Mouse (Mus musculus) natural killer cell, adult 2 months (primary cell): ENCODE results near the gene Mrgprd.

Source experiments
- DNase-seq, 2 experiments: peaks; one replicate each; pipeline ENCODE4 v3.0.0; 2022; ENCODE audit warnings: low spot score in 2 of 2

Mrgprd gene

GRCm38 (mm10) chr7:145302488-145303285 lies 11.9 kb upstream of the Mrgprd start:
- DNase-seq, result no peak

GRCm38 (mm10) chr7:145304153-145304552 lies 10.5 kb upstream of the Mrgprd start:
- no peak for DNase-seq

- no peak for DNase-seq
Observed at GRCm38 (mm10) chr7:145307636-145308035, 7.0 kb upstream of the Mrgprd start.

- DNase-seq, result no peak
Observed at GRCm38 (mm10) chr7:145308061-145308675, 6.5 kb upstream of the Mrgprd start.

DNA sequence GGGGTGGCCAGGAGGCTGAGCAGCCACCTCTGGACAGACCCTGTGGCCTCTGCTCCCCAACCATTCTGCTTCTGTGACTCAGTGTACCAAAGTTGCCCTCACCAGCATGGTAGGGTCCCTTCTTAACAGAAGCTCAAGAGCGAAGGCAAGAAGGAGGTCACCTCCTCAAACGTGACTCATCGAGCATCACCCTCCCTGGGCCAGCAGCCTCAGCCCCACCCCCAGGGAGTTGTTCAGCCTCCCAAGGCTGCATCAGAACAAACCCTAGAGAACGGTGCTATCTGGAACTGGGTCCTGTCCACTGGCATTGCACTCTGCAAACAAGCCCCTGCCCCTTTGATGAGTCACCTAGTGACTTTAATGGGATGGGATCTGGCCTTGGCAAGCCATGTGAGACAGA lies 5.8 kb upstream of the Mrgprd start:
- no peak for DNase-seq

GRCm38 (mm10) chr7:145309877-145310276 lies 4.8 kb upstream of the Mrgprd start:
- no peak for DNase-seq

- DNase-seq, result no peak
Observed at GRCm38 (mm10) chr7:145310526-145310925, 4.1 kb upstream of the Mrgprd start.

DNA sequence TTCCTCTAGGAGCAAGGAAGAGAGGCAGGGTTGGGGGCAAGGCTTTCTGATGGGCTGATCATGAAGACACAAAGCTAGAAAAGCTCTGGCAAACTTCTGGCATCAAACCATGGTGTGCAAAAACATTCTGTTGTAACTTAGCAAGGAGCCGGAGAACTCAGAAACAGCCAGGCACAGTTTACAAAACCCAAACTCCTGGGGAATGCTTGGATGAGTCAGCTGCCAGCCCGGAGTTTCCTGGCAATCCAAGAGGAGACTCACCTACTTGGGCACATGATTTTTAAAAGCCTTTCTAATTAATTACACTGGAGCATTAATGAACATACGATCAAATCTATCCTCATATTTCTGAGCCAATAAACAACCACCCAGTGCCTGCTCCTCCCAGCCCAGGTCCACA lies 2.5 kb upstream of the Mrgprd start:
- DNase-seq, result no peak

DNA sequence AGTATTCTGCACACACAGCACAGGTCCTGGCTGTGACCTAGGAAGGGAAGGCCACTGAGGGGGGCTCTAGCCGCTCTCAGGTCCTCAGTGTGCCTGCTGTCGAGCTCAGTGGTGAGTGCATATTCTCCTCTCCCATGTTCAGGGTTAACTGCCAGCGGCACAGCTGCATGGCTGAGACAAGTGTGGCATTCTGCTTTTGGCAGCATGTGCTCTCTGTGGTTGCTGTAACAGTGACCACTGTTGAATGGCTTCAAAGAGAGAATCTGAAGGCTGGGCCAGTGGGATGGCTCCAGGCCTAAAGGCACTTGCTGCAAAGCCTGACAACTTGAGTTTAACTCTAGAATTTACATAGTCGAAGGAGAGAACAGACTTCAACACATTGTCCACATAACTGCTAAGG lies 2.9 kb downstream of the Mrgprd start:
- DNase-seq, result no peak

GRCm38 (mm10) chr7:145319481-145319880 lies 4.8 kb downstream of the Mrgprd start:
- DNase-seq, result no peak

DNA sequence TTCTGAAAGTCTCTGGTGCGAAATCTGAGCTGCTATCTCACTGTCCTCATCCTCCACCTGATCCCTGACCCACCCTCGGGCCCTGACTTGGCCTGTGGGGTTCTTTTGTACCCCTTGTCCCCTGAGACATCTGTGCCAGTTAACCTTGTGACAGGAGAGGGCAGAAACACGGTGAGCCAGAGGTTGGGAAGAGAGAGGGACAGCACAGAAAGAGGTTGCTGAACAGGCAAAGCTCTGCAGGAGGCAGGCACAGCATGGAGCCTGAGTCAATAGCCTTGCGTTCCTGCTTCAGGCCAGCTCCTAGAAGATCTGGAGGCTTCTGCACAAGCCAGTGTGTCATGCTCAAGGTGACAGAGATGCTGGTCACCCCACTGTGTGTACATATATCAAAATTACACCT lies 9.0 kb downstream of the Mrgprd start:
- DNase-seq, result no peak

GRCm38 (mm10) chr7:145325697-145326096 lies 11.1 kb downstream of the Mrgprd start:
- DNase-seq, result no peak

GRCm38 (mm10) chr7:145329982-145330381 lies 15.3 kb downstream of the Mrgprd start:
- no peak for DNase-seq

DNA sequence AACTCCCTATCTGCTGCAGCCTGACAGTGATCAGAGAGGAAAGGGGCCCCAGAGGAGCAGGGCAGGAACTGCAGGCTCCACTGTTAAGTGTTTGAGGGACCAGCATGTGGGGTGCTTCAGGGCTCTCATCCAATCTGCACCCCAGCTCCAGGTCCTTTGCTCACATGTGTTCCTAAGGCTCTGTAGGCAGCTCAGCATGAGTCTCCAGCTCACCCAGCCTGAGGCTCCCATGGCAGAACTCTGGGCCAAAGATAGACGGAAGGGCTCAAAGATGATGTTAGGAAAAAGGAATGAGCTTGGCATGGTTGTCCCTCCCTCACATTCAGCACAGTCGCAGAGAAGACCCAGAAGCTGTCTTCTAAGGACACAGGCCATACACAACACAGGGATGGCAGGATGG lies 16.0 kb downstream of the Mrgprd start:
- DNase-seq, result no peak

GRCm38 (mm10) chr7:145332376-145333041 lies 17.9 kb downstream of the Mrgprd start:
- no peak for DNase-seq

DNA sequence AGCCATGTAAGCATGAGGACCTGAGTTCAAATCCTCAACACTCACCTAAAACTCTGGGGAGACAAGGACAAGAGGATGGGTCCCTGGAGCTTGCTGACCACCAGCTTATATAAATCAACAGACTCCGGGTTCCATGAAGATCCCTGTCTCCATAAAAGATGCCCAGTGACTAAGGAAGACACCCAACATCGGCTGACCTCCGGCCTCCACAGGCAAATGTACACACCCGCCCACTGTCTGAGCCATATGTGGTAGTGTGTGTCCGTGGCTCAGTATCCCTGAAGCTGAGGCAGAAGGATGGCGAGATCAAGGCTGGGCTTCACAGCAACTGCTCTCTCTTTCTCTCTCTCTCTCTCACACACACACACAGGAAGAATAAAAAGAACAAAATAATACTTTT lies 19.3 kb downstream of the Mrgprd start:
- no peak for DNase-seq

- DNase-seq, result no peak
Observed at GRCm38 (mm10) chr7:145334428-145335027, 19.9 kb downstream of the Mrgprd start.

- no peak for DNase-seq
Observed at GRCm38 (mm10) chr7:145335199-145335598, 20.6 kb downstream of the Mrgprd start.

- no peak for DNase-seq
Observed at GRCm38 (mm10) chr7:145335616-145336332, 21.1 kb downstream of the Mrgprd start.

DNA sequence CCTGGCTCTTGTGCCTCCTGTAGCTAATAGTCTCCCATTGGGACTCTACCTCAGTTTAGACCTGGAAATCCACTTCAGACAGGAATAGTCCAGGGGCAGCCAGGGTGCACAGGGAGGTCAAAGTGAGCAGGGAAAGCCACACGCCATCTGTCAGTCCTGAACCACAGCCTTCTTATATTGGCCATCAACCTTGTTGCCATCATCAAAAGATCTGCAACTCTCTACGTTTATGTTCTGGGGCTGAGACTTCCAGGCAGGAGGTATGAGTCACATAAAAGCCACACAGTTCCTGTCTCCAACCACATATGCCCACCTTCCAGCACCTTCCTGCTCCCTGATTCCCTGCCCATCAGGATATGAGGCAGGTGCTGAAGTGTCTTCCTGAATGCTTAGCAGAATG lies 23.3 kb downstream of the Mrgprd start:
- no peak for DNase-seq

- no peak for DNase-seq
Observed at GRCm38 (mm10) chr7:145340248-145340904, 25.7 kb downstream of the Mrgprd start.
